Comparison of ENCODE assay signal across 11 mouse cellular contexts in genomic region chr15:38594095-38594494, GRCm38 (mm10).
A peak's percentile ranks its signal among the peaks of the same experiment; 100 is the strongest.
DNase-seq lines count a peak whose midpoint lies in the region; ATAC-seq lines count a peak whose summit lies in the region.
"Had no signal": no experiment of that assay in that cellular context is flagged by ENCODE, and none has a peak within 500 bp of the region (broad histone marks: within the 10 kb centered on the region; RNA-seq: fewer than 3 reads in every experiment).

No protein-coding gene starts in this region.

- peak; percentile 70 for ATAC-seq in heart, embryonic 16.5 days (replicated peaks; ENCODE audit: extremely low read depth, insufficient read depth, low FRiP score)
- ATAC-seq in lung, embryonic 15.5 days (ENCODE audit: borderline replicate concordance, extremely low read depth, low FRiP score, low TSS enrichment) = 0 out of 2 replicates have a peak, but pooled peaks have one; percentile 31
- ATAC-seq in liver, embryonic 12.5 days = no peak

- peaks cover 32% of the 10 kb centered on the region for H3K4me1 ChIP-seq in heart, embryonic 16.5 days (ENCODE audit: control insufficient read depth, insufficient read depth, low read length)
- H3K4me1 ChIP-seq in lung, embryonic 15.5 days = no peaks in the 10 kb centered on the region
- H3K4me1 ChIP-seq in liver, embryonic 12.5 days = peaks cover 6% of the 10 kb centered on the region; the same call in 1 of the 2 replicates
- H3K4me1 ChIP-seq: embryonic facial prominence, embryonic 13.5 days; hindbrain, embryonic 10.5 days; limb, embryonic 13.5 days had no signal

- peak overlapping the region; percentile 79 for H3K27ac ChIP-seq in heart, embryonic 16.5 days (ENCODE audit: low read length)
- no peak overlapping the region for H3K27ac ChIP-seq in lung, embryonic 15.5 days
- H3K27ac ChIP-seq in liver, embryonic 12.5 days = no peak overlapping the region
- H3K27ac ChIP-seq: embryonic facial prominence, embryonic 13.5 days; hindbrain, embryonic 10.5 days; limb, embryonic 13.5 days had no signal

- WGBS in heart, embryonic 16.5 days = 26% methylated on average over 11 of the region's 11 CpGs
- 56% methylated on average over 11 of the region's 11 CpGs for WGBS in lung, embryonic 15.5 days
- 76% methylated on average over 11 of the region's 11 CpGs for WGBS in liver, embryonic 12.5 days (ENCODE audit: insufficient replicate concordance)

- H3K9me3 ChIP-seq in heart, embryonic 16.5 days (replicated peaks; ENCODE audit: control insufficient read depth, low read length) = 0 out of 2 replicates have a peak, but pooled peaks cover 5% of the 10 kb centered on the region
- H3K9me3 ChIP-seq in lung, embryonic 15.5 days = no peaks in the 10 kb centered on the region
- H3K9me3 ChIP-seq in liver, embryonic 12.5 days (replicated peaks) = no peaks in the 10 kb centered on the region
- H3K9me3 ChIP-seq: hindbrain, embryonic 10.5 days; limb, embryonic 13.5 days had no signal

- H3K27me3 ChIP-seq in heart, embryonic 16.5 days (ENCODE audit: control insufficient read depth, insufficient read depth, low read length) = no peaks in the 10 kb centered on the region
- H3K27me3 ChIP-seq in lung, embryonic 15.5 days = no peaks in the 10 kb centered on the region
- peaks cover 8% of the 10 kb centered on the region; the same call in 1 of the 2 replicates for H3K27me3 ChIP-seq in liver, embryonic 12.5 days (replicated peaks)
- H3K27me3 ChIP-seq: embryonic facial prominence, embryonic 13.5 days; limb, embryonic 13.5 days had no signal

- H3K36me3 ChIP-seq in heart, embryonic 16.5 days (ENCODE audit: control insufficient read depth, insufficient read depth) = no peaks in the 10 kb centered on the region
- no peaks in the 10 kb centered on the region for H3K36me3 ChIP-seq in lung, embryonic 15.5 days
- H3K36me3 ChIP-seq in liver, embryonic 12.5 days = no peaks in the 10 kb centered on the region
- H3K36me3 ChIP-seq: embryonic facial prominence, embryonic 13.5 days; hindbrain, embryonic 10.5 days; limb, embryonic 13.5 days had no signal

- DNase-seq in Muller cell, postnatal 12 days (ENCODE audit: inconsistent ontology term) = peak; percentile 66
- peak; percentile 47 for DNase-seq in gastrocnemius, adult 18-20 months (ENCODE audit: low spot score)
- no peak for DNase-seq in natural killer cell, adult 2 months (ENCODE audit: low spot score in 2 of 2)
- DNase-seq in right cerebral cortex, adult 18-20 months = no peak
- no peak for DNase-seq in cerebellum, adult 18-20 months

- no peak overlapping the region for H3K4me3 ChIP-seq in heart, embryonic 16.5 days (ENCODE audit: low read length)
- H3K4me3 ChIP-seq in lung, embryonic 15.5 days = no peak overlapping the region
- H3K4me3 ChIP-seq in liver, embryonic 12.5 days = no peak overlapping the region
- H3K4me3 ChIP-seq: embryonic facial prominence, embryonic 13.5 days; hindbrain, embryonic 10.5 days; limb, embryonic 13.5 days had no signal

- H3K4me2 ChIP-seq in heart, embryonic 16.5 days (ENCODE audit: low read depth, low read length) = 0 out of 2 replicates have a peak overlapping the region, but pooled peaks have one; percentile 7
- no peak overlapping the region for H3K4me2 ChIP-seq in lung, embryonic 15.5 days
- no peak overlapping the region for H3K4me2 ChIP-seq in liver, embryonic 12.5 days
- H3K4me2 ChIP-seq: embryonic facial prominence, embryonic 13.5 days; limb, embryonic 13.5 days had no signal

- peak overlapping the region; percentile 4; the same call in 1 of the 2 replicates for H3K9ac ChIP-seq in heart, embryonic 16.5 days (ENCODE audit: low read length)
- H3K9ac ChIP-seq in lung, embryonic 15.5 days = no peak overlapping the region
- H3K9ac ChIP-seq in liver, embryonic 12.5 days = no peak overlapping the region
- H3K9ac ChIP-seq: embryonic facial prominence, embryonic 13.5 days; limb, embryonic 13.5 days had no signal

Comparison
In these comparisons a context has a peak if more than half of its experiments do, and no peak if none do; other contexts are left out.
1. DNase-seq: peak in Muller cell, postnatal 12 days (single experiment) and gastrocnemius, adult 18-20 months (single experiment); none in natural killer cell, adult 2 months (0 of 2), right cerebral cortex, adult 18-20 months (single experiment) and cerebellum, adult 18-20 months (0 of 2).